Mouse (Mus musculus) megakaryocyte, embryonic 14.5 days (primary cell): ENCODE measurements around the gene Resp18.

Experiments used
- FLI1 ChIP-seq: IDR thresholded peaks from 2 replicates; pipeline ENCODE4 v1.6.1; 2012; ENCODE audit warnings: low read length, inconsistent platforms, mixed read lengths
- GATA1 ChIP-seq: IDR thresholded peaks from 3 replicates; pipeline ENCODE4 v1.6.1; 2012; ENCODE audit warnings: mixed read lengths, low read length, inconsistent platforms, borderline replicate concordance

- TF ChIP-seq GATA1 = no peak
- TF ChIP-seq FLI1 = no peak
Measured at GRCm38 (mm10) chr1:75264091-75264880, 13.9 kb downstream of the Resp18 start, which contains the start of gene Ptprn.
